ENCODE assay signal across 8 mouse cellular contexts in the genomic region with DNA sequence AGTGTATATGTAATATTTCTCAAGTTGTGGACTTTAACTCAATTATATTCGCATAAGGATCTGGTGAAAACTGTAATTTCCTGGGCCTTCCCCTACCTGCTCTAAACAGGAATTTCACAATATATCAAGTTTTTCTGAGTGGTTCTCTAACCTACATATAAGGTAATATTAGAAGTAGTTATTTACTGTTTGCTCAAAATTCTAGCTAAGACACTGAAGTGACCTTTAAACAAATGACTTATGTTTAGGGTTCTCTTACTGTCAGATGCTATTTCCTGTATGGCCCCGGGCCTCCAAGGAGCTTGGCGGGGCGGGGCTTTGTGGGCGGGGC. TPM values are rescaled to one million over a fixed set of nuclear protein-coding genes. Genes with fewer than 3 reads are reported as not detected.
A peak's percentile ranks its signal among the peaks of the same experiment; 100 is the strongest.
DNase-seq lines count a peak whose midpoint lies in the region; ATAC-seq and TF ChIP-seq lines count a peak whose summit lies in the region.

No protein-coding gene starts in this region.

- H3K4me2 ChIP-seq in heart, embryonic 16.5 days (ENCODE audit: low read depth, low read length), result peak overlapping the region; percentile 91
- H3K4me2 ChIP-seq in hindbrain, embryonic 12.5 days (replicated peaks), result peak overlapping the region; percentile 85

- peaks cover 83% of the 10 kb centered on the region for H3K79me2 ChIP-seq in macrophage (ENCODE audit: inconsistent target)

- H3K9ac ChIP-seq in heart, embryonic 16.5 days (ENCODE audit: low read length), result no peak overlapping the region; the same call in 1 of the 2 replicates
- H3K9ac ChIP-seq in hindbrain, embryonic 12.5 days, result no peak overlapping the region

- no peak for ATAC-seq in heart, embryonic 16.5 days (replicated peaks; ENCODE audit: extremely low read depth, insufficient read depth, low FRiP score)
- peak; percentile 9 for ATAC-seq in Patski
- no peak for ATAC-seq in hindbrain, embryonic 12.5 days (ENCODE audit: low FRiP score)

- in situ Hi-C loops in Patski (cut with MboI; ENCODE audit: low pct_unique_long_range_greater_than_20kb), result no loop called here

- peaks cover 4% of the 10 kb centered on the region; the same call in 1 of the 2 replicates for H3K4me1 ChIP-seq in heart, embryonic 16.5 days (ENCODE audit: control insufficient read depth, insufficient read depth, low read length)
- H3K4me1 ChIP-seq in hindbrain, embryonic 12.5 days, result 0 out of 2 replicates have a peak, but pooled peaks cover 6% of the 10 kb centered on the region

- POLR2A ChIA-PET in Patski (lab: Charles Lee), result interaction anchor here (0.8 kb wide), 1 partner anchor 59 kb away, joined by 3 read pairs; no protein-coding TSS in a partner anchor

- no peak for DNase-seq in heart, postnatal 4 days
- DNase-seq in Patski (ENCODE audit: low read depth, low spot score), result peak; percentile 3
- no peak for DNase-seq in B cell, adult 2 months
- no peak for DNase-seq in retina, embryonic 14.5 days (ENCODE audit: low spot score)
- no peak for DNase-seq in cerebellum, postnatal 14 days

- CTCF ChIA-PET in Patski (lab: Charles Lee), result interaction anchor here (1.7 kb wide), 1 partner anchor 13 kb away, joined by 4 read pairs; no protein-coding TSS in a partner anchor

- H3K27me3 ChIP-seq in heart, embryonic 16.5 days (ENCODE audit: control insufficient read depth, insufficient read depth, low read length), result no peaks in the 10 kb centered on the region
- H3K27me3 ChIP-seq in Patski, result no peaks in the 10 kb centered on the region
- H3K27me3 ChIP-seq in hindbrain, embryonic 12.5 days, result no peaks in the 10 kb centered on the region

- no peaks in the 10 kb centered on the region for H3K36me3 ChIP-seq in heart, embryonic 16.5 days (ENCODE audit: control insufficient read depth, insufficient read depth)
- no peaks in the 10 kb centered on the region for H3K36me3 ChIP-seq in hindbrain, embryonic 12.5 days
- 0 out of 2 replicates have a peak, but pooled peaks cover 5% of the 10 kb centered on the region for H3K36me3 ChIP-seq in macrophage (ENCODE audit: inconsistent target)

- no peak for TF ChIP-seq CTCF in Patski (IDR thresholded peaks at IDR 0.05)

- H3K9me3 ChIP-seq in heart, embryonic 16.5 days (replicated peaks; ENCODE audit: control insufficient read depth, low read length), result no peaks in the 10 kb centered on the region
- no peaks in the 10 kb centered on the region for H3K9me3 ChIP-seq in hindbrain, embryonic 12.5 days (replicated peaks)

- peak overlapping the region; percentile 90 for H3K27ac ChIP-seq in heart, embryonic 16.5 days (ENCODE audit: low read length)
- peak overlapping the region; percentile 76; the same call in 1 of the 2 replicates for H3K27ac ChIP-seq in hindbrain, embryonic 12.5 days
- no peak overlapping the region for H3K27ac ChIP-seq in macrophage

- H3K4me3 ChIP-seq in heart, embryonic 16.5 days (ENCODE audit: low read length), result peak overlapping the region; percentile 82
- H3K4me3 ChIP-seq in hindbrain, embryonic 12.5 days, result peak overlapping the region; percentile 55
- H3K4me3 ChIP-seq in macrophage (ENCODE audit: inconsistent target), result peak overlapping the region; percentile 69; the same call in 1 of the 2 replicates

- 13% methylated on average over 5 of the region's 5 CpGs for WGBS in heart, embryonic 16.5 days
- 17% methylated on average over 5 of the region's 5 CpGs for WGBS in hindbrain, embryonic 12.5 days
- WGBS in macrophage (ENCODE audit: missing documents), result 4% methylated on average over 5 of the region's 5 CpGs

RNA-seq across cellular contexts. Expression of a gene that starts 14.3 kb away (rescaled TPM):
- polyA plus RNA-seq in heart, embryonic 16.5 days (2015; fragmentation: Nextera tagmentation; extraction: Ambion mirVana), result 22.1 and 29.0 TPM in 2 replicates
- total RNA-seq in heart, postnatal 4 days (2021), result 10 to 100 TPM; 25.0 to 25.6 TPM
- 39.2 TPM for polyA plus RNA-seq in Patski (2021)
- 26.0 and 28.1 TPM in 2 replicates for polyA plus RNA-seq in hindbrain, embryonic 12.5 days (2016; fragmentation: Nextera tagmentation; extraction: Ambion mirVana)
- total RNA-seq in macrophage (2018; cell fraction: chromatin; rRNA removed), result 1,000 to 10,000 TPM in 8 of 26 experiments, 100 to 1,000 TPM in 17, 10 to 100 TPM in 1; 83.6 to 2,044 (median 390) TPM
- 100 to 1,000 TPM in 10 of 26 experiments, 10 to 100 TPM in 16; 41.8 to 248 (median 88.2) TPM for total RNA-seq in macrophage (2018; cell fraction: cytosol; rRNA removed)
- 1,000 to 10,000 TPM in 4 of 26 experiments, 100 to 1,000 TPM in 22; 138 to 1,332 (median 438) TPM for total RNA-seq in macrophage (2018; cell fraction: nucleus; rRNA removed)
- 57.6 to 93.0 TPM (median 61.6 TPM) in 3 replicates for polyA plus RNA-seq in macrophage (2018)
